Mouse (Mus musculus) ES-CJ7 (cell line): ENCODE measurements around the gene Evi2a.
A peak's percentile ranks its signal among the peaks of the same experiment; 100 is the strongest.

Experiments used
- DNase-seq: peaks from one replicate; pipeline ENCODE4 v3.0.0; 2011; ENCODE audit warnings: low read depth, low spot score

Evi2a gene

GRCm38 (mm10) chr11:79530333-79530761 lies at the start of gene Evi2a, which contains the start of gene Evi2:
Evi2a (minus strand) TSS chr11:79530609.
Evi2 (minus strand) TSS chr11:79530589.
- DNase-seq, result no peak

- DNase-seq, result peak; percentile 70
Observed at GRCm38 (mm10) chr11:79577741-79578140, 47.3 kb upstream of the Evi2a start.

DNA sequence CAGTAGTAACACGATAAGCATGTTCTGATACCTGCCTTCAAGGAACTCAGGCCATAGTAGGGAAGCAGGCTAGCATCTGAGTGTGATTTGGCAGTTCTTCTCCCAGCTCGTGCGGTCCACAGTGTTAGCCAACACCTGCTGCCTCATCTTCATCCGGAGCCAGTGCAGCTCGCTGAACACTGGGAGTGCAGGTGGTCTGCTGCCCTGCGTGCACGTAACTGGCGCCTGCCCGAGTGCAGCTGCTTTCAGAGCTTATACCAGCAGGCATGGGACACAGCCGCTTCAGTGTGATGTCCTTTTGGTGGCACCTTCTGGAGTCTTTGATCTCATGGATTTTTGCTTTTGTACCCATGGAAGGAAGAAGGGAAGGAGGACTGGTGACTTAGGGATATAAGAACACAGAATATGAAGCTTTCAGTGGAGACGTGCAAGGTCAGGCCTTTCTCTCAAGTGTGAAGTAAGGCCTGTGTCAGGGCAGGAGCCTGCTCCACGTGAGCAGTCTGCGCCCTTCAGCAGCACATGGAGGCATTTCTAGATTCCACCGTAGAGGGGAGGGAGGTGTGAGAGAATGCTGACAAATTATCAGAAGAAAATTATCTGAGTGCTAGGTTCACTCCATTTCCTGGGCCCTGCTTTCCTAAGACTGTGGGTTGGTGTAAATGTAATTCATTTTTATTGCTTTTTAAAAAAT lies 45.1 kb upstream of the Evi2a start:
- no peak for DNase-seq

- DNase-seq, result no peak
Observed at GRCm38 (mm10) chr11:79573836-79574235, 43.4 kb upstream of the Evi2a start.

GRCm38 (mm10) chr11:79570319-79570718 lies 39.9 kb upstream of the Evi2a start:
- DNase-seq, result no peak

DNA sequence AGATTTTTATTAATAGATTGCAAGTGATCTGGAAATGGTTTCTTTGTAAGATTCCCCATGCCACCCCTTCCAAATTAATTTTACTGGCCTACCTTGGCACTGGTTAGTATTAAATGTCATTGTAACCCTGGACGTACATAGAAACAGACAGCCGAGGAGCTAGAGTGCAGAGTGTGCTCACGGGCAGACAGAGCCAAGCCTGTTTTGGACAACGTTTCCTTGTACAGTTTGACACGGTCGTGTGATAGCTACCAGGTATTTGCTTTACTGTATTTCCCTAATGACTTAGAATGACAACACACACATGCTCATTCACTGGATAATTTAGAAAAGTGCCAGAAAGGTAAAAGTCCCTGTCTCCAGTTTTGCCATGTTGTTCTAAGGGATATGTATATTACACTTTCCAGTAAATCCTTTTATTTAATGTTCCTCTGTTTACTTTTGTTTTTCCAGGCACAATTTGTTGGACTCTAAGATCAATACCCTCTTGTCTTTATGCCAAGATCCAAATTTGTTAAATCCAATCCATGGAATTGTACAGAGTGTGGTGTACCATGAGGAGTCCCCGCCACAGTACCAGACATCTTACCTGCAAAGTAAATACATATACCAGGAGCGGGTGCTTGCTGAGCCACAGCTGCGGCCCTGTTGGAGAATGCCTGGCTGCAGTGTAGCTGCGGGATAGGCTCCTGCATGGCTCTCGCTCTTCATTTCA lies 37.9 kb upstream of the Evi2a start:
- no peak for DNase-seq

GRCm38 (mm10) chr11:79566947-79567346 lies 36.5 kb upstream of the Evi2a start:
- DNase-seq, result no peak

- no peak for DNase-seq
Observed at GRCm38 (mm10) chr11:79563493-79563892, 33.1 kb upstream of the Evi2a start.

DNA sequence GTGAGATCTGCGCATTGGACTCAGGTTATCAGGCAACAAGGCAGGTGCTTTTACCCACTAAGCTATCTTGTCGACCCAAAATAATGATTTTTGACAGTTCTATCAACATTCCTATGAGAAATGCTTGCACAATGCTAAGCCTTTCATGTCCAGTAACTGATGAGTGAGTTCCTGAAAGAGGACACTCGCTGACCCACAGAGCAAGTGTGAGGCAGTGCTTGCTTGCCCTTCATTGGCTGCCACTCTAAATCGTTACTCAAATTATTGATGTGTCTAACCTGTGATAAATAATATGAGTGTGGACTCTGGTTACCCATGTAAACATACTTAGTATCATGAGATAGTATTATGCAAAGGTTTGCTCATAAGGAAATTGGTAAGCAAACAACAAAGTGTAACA lies 30.1 kb upstream of the Evi2a start:
- no peak for DNase-seq

DNA sequence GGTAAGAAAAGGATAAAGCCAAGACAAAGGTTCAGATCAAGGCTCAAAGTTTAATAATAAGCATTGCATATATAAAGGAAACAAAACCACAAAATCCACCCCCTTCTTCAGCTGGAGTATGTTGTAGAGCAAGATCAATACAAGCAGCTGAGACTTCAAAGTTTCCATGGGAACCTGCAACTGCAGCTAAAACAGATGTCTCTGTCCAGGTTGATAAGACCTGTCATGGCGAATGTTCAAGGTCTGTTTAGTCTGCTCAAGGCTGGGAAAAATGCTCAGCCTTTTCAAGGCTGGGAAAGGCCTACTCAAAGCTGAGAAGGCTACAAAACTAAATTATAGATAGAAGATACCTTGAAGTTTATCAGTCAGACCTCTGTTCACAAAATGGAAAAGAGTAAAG lies 22.2 kb upstream of the Evi2a start:
- no peak for DNase-seq

DNA sequence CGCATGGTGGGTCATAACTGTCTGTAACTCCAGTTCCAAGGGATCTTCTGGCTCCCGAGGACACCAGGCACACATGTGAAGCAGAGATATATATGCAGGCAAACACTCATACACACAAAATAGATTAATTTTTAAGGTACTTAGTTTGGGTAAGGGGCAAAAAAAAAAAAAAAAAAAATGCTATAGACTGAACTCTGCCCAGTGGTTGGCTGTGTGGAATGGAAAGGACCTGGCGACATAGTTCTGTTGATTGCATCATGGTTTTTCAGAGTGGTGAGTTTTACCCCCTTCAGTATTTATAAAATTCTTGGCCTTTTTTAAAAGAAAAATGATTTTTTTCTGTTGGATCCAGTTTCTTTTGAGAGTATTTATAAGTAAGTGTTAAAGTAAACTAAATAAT lies 5.9 kb upstream of the Evi2a start:
- no peak for DNase-seq

DNA sequence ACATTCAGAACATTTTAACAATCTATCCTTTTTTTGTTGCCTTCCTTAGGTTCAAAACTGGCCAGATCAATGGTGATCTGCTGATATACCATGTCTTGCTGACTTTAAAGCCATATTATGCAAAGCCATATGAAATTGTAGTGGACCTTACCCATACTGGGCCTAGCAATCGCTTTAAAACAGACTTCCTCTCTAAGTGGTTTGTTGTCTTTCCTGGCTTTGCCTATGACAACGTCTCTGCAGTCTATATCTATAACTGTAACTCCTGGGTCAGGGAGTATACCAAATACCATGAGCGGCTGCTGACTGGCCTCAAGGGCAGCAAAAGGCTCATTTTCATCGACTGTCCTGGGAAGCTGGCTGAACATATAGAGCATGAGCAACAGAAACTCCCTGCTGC lies 5.1 kb upstream of the Evi2a start:
- DNase-seq, result no peak

GRCm38 (mm10) chr11:79533950-79534690 lies 3.7 kb upstream of the Evi2a start:
- DNase-seq, result no peak

- no peak for DNase-seq
Observed at GRCm38 (mm10) chr11:79533311-79533710, 2.9 kb upstream of the Evi2a start.

GRCm38 (mm10) chr11:79531485-79531884 lies 1.1 kb upstream of the Evi2a start:
- no peak for DNase-seq

DNA sequence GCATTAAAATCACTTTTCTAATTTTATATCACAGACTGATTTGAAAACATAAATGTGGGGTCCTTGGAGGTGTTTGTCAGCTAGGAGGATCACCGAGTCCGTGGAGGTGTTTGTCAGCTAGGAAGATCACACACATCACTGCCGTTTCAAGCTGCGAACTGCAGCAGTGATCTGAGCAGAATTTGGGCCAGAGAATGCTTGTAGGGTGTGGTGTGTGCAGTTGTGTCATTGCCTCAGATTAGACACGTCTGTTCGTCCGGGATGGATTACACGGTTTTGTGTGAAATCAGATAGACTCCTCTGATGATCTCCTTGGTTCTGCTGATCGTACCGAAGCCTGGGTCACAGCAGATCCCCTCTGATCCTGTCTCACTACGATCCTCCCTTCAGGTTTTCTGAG lies 365 bp upstream of the Evi2a start:
- DNase-seq, result no peak

DNA sequence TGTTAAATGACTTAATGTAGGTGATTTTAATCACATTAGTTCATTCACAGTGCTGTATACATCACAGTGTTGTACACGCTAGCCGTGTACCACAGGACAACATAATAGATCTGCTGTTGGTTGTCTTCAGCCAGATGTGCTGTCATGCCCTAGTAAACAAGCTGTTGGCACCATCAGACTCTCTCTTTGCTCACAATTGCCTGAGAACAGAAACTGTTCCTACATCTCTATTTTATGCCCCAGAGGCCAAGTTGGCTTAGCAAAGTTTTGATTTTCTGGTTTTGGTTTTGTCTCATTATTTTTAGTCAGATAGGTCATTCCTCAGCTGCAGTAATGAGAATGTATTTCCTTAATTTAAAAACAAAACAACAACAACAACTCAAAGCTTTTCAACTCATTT lies 673 bp downstream of the Evi2a start:
- DNase-seq, result no peak

- DNase-seq, result no peak
Observed at GRCm38 (mm10) chr11:79529226-79529625, 1.2 kb downstream of the Evi2a start.

DNA sequence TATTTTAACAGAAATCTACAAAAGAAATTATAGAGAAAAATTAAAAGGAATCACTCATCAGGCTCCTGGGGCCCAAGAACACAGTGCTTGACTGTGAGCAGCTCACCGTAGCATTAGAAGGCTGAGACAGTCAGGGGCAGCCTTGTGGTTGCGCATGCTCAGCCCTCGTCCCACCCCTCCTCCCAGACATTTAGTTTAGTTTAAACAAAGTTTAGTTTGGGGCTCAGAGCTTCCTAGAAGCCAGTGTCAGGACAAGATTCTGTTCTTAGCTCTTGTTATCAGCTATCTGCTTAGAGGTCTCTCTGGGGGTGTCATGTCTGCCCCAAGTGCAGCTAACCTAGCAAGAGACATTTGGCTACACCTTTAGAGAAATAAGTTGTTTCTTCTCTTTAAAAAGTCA lies 1.8 kb downstream of the Evi2a start:
- DNase-seq, result no peak

DNA sequence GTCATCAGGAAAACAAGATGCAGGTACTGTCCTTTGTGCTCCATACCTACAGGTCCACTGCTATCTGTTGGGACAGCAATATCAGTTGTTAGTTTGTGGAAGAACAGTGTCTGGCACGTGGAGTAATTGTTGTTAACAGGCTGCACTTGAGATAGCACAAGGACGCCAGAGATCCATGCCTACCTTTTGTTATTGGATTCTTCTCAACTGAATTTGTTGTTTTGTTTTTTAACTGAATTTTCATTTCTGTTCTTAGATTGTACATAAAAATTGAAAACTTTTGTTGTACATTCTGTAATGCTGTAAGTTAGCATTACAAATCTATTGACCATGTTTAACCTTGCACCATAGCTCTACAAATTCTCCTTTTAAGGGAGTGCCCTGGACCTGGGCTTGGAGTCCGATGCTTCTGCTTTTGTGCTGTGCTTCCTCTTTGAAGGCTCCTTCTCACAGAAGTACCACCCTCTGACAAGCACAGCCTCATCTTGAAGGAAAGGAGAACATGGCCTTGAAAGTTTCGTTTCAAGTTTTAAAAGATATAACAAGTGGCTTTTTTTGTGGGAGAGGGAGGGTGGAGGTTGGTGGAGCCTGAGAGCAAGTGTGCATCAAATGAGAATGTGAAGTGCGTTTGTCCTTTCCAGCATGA lies 2.5 kb downstream of the Evi2a start:
- DNase-seq, result no peak

GRCm38 (mm10) chr11:79527015-79527738 lies 3.2 kb downstream of the Evi2a start:
- no peak for DNase-seq
